Comparison of ENCODE assay signal across 8 mouse cellular contexts in the genomic region with DNA sequence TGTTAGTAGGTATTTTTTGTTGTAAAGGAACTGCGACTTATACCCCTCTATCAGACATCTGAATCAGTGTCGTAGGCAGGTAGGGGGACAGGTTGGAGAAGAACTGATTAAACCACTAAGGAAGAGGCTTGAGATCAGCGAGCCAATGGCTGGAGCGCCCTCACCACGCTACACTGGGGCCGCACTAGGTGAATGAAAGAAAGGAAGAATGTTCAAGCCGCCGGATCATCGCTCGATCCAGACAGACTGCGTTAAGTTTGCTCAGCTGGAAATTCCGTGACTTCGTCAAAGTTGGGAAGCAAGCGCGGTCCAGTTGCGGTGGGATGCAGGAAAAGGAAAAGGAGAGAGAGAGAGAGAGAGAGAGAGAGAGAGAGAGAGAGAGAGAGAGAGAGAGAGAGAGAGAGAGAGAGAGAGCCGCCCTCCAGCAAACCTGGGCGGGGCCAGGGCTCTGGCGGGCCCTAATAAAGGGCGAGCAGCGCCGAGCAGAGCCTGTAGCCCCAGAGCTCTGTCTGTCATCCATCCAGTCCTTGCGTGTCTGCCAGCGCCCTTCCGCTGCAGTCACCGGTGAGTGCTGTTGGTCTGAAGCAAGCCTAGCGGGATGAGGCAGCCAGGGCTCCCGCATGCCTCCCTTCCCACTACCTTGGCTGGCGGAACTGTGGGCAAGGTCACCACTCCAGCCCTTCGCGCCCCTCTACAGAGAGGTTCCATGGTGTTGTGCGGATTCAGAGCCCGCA. TPM values are rescaled to one million over a fixed set of nuclear protein-coding genes. Genes with fewer than 3 reads are reported as not detected.
DNase-seq lines count a peak whose midpoint lies in the region; ATAC-seq lines count a peak whose summit lies in the region.

A gene (plus strand): TSS at position 490 of the 734 bp plus-strand sequence.

- no peaks in the 10 kb centered on the region for H3K9me3 ChIP-seq in embryonic facial prominence, embryonic 11.5 days (replicated peaks; ENCODE audit: control insufficient read depth, low read length)
- H3K9me3 ChIP-seq in heart, embryonic 10.5 days, result no peaks in the 10 kb centered on the region
- H3K9me3 ChIP-seq in liver, embryonic 11.5 days (ENCODE audit: control insufficient read depth, low read length), result no peaks in the 10 kb centered on the region
- no peaks in the 10 kb centered on the region for H3K9me3 ChIP-seq in stomach, embryonic 16.5 days (replicated peaks; ENCODE audit: control insufficient read depth, low read length)

- WGBS in embryonic facial prominence, embryonic 11.5 days, result 1% methylated on average over 31 of the region's 33 CpGs
- under 1% methylated on average over 32 of the region's 33 CpGs for WGBS in heart, embryonic 10.5 days
- WGBS in liver, embryonic 11.5 days, result under 1% methylated on average over 32 of the region's 33 CpGs
- WGBS in stomach, embryonic 16.5 days, result under 1% methylated on average over 32 of the region's 33 CpGs

- H3K27me3 ChIP-seq in embryonic facial prominence, embryonic 11.5 days (ENCODE audit: control insufficient read depth, insufficient read depth, low read length), result no peaks in the 10 kb centered on the region
- peaks cover 18% of the 10 kb centered on the region for H3K27me3 ChIP-seq in heart, embryonic 10.5 days (ENCODE audit: insufficient read depth, poor library complexity, severe bottlenecking)
- H3K27me3 ChIP-seq in liver, embryonic 11.5 days (replicated peaks; ENCODE audit: control insufficient read depth, insufficient read depth, low read length), result no peaks in the 10 kb centered on the region; the same call in 1 of the 2 replicates
- no peaks in the 10 kb centered on the region for H3K27me3 ChIP-seq in stomach, embryonic 16.5 days (ENCODE audit: control insufficient read depth, insufficient read depth, low read length)

- no peak within 1 kb of the TSS for H3K27ac ChIP-seq in embryonic facial prominence, embryonic 11.5 days (replicated peaks; ENCODE audit: low read depth, low read length)
- peak within 1 kb of the TSS; percentile 88 for H3K27ac ChIP-seq in heart, embryonic 10.5 days
- no peak within 1 kb of the TSS for H3K27ac ChIP-seq in liver, embryonic 11.5 days (ENCODE audit: low read depth, low read length)
- H3K27ac ChIP-seq in stomach, embryonic 16.5 days (ENCODE audit: low read length), result peak within 1 kb of the TSS; percentile 40; the same call in 1 of the 2 replicates

- DNase-seq in right cerebral cortex, adult 18-20 months, result peak; percentile 39
- DNase-seq in right cerebral cortex, adult 2 months (ENCODE audit: low spot score in 2 of 2), result no peak
- DNase-seq in embryonic facial prominence, embryonic 11.5 days (ENCODE audit: low spot score), result peak; percentile 81
- DNase-seq in heart, embryonic 10.5 days (ENCODE audit: low spot score), result peak; percentile 91
- peak; percentile 90 for DNase-seq in kidney, adult 9 months
- peak; percentile 66 for DNase-seq in liver, embryonic 11.5 days (ENCODE audit: low spot score)

- peak within 1 kb of the TSS; percentile 46 for H3K4me3 ChIP-seq in embryonic facial prominence, embryonic 11.5 days (ENCODE audit: low read depth, low read length)
- H3K4me3 ChIP-seq in heart, embryonic 10.5 days, result peak within 1 kb of the TSS; percentile 73
- peak within 1 kb of the TSS; percentile 52 for H3K4me3 ChIP-seq in liver, embryonic 11.5 days (ENCODE audit: low read depth, low read length)
- H3K4me3 ChIP-seq in stomach, embryonic 16.5 days (replicated peaks; ENCODE audit: low read length), result peak within 1 kb of the TSS; percentile 55

- H3K4me2 ChIP-seq in embryonic facial prominence, embryonic 11.5 days (ENCODE audit: low read depth, low read length), result peak within 1 kb of the TSS; percentile 88
- H3K4me2 ChIP-seq in liver, embryonic 11.5 days, result peak within 1 kb of the TSS; percentile 86
- peak within 1 kb of the TSS; percentile 94 for H3K4me2 ChIP-seq in stomach, embryonic 16.5 days (ENCODE audit: low read depth, low read length)

- ATAC-seq in embryonic facial prominence, embryonic 11.5 days (replicated peaks; ENCODE audit: insufficient number of reproducible peaks, low FRiP score, low TSS enrichment, low read depth), result peak; percentile 89
- peak; percentile 86 for ATAC-seq in liver, embryonic 11.5 days (replicated peaks; ENCODE audit: low FRiP score)
- ATAC-seq in monocyte, adult 5-6 weeks (replicated peaks; ENCODE audit: insufficient number of reproducible peaks, low FRiP score, low TSS enrichment, poor library complexity, severe bottlenecking), result peak; percentile 45
- ATAC-seq in stomach, embryonic 16.5 days (ENCODE audit: insufficient read depth, low FRiP score), result peak; percentile 94

- H3K36me3 ChIP-seq in embryonic facial prominence, embryonic 11.5 days (replicated peaks; ENCODE audit: control insufficient read depth, insufficient read depth, low read depth, low read length), result no peaks in the 10 kb centered on the region
- no peaks in the 10 kb centered on the region for H3K36me3 ChIP-seq in heart, embryonic 10.5 days
- H3K36me3 ChIP-seq in liver, embryonic 11.5 days (ENCODE audit: control insufficient read depth, insufficient read depth, low read length), result no peaks in the 10 kb centered on the region
- no peaks in the 10 kb centered on the region for H3K36me3 ChIP-seq in stomach, embryonic 16.5 days (ENCODE audit: control insufficient read depth, insufficient read depth, low read length)

- peak within 1 kb of the TSS; percentile 67 for H3K9ac ChIP-seq in embryonic facial prominence, embryonic 11.5 days (replicated peaks; ENCODE audit: low read length)
- peak within 1 kb of the TSS; percentile 62 for H3K9ac ChIP-seq in liver, embryonic 11.5 days (ENCODE audit: low read depth, low read length)
- peak within 1 kb of the TSS; percentile 77 for H3K9ac ChIP-seq in stomach, embryonic 16.5 days (ENCODE audit: low read length)

- H3K4me1 ChIP-seq in embryonic facial prominence, embryonic 11.5 days (ENCODE audit: control insufficient read depth, insufficient read depth, low read length), result no peaks in the 10 kb centered on the region
- peaks cover 8% of the 10 kb centered on the region; the same call in 1 of the 2 replicates for H3K4me1 ChIP-seq in heart, embryonic 10.5 days
- H3K4me1 ChIP-seq in liver, embryonic 11.5 days (replicated peaks; ENCODE audit: control insufficient read depth, insufficient read depth, low read length), result peaks cover 8% of the 10 kb centered on the region
- peaks cover 2% of the 10 kb centered on the region; the same call in 1 of the 2 replicates for H3K4me1 ChIP-seq in stomach, embryonic 16.5 days (ENCODE audit: control insufficient read depth, insufficient read depth, low read length)

RNA-seq across cellular contexts. Expression of the gene that starts here (rescaled TPM):
- 0.83 and 1.0 TPM in 2 replicates for polyA plus RNA-seq in embryonic facial prominence, embryonic 11.5 days (2014; fragmentation: Nextera tagmentation; extraction: Ambion mirVana)
- polyA plus RNA-seq in heart, embryonic 10.5 days (2016; fragmentation: Nextera tagmentation; extraction: Ambion mirVana), result 0.23 and 0.30 TPM in 2 replicates
- 0.49 and 0.88 TPM in 2 replicates for polyA plus RNA-seq in liver, embryonic 11.5 days (2014; fragmentation: Nextera tagmentation; extraction: Ambion mirVana)
- total RNA-seq in monocyte, adult 5-6 weeks (2017), result 0.39 to 1.1 TPM in 2 of 3 replicates, not detected in the other
- polyA plus RNA-seq in stomach, embryonic 16.5 days (2015; fragmentation: Nextera tagmentation; extraction: Ambion mirVana), result 1.9 and 2.8 TPM in 2 replicates

Comparison
In these comparisons a context has a peak if more than half of its experiments do, and no peak if none do; other contexts are left out.
1. DNase-seq: peak in right cerebral cortex, adult 18-20 months (single experiment), embryonic facial prominence, embryonic 11.5 days (single experiment) and kidney, adult 9 months (single experiment); none in right cerebral cortex, adult 2 months (0 of 2).
2. Peak in DNase-seq, H3K4me3 ChIP-seq and H3K27ac ChIP-seq in heart, embryonic 10.5 days; RNA of the gene not detected or under 1 TPM.
3. Peak in DNase-seq, ATAC-seq, H3K4me3 ChIP-seq, H3K9ac ChIP-seq and H3K4me2 ChIP-seq in liver, embryonic 11.5 days; RNA of the gene not detected or under 1 TPM.
4. Peak in every context shown above with its lines, with median percentiles within 50 percentile points of each other: ATAC-seq, H3K4me2 ChIP-seq, H3K4me3 ChIP-seq and H3K9ac ChIP-seq.